Mouse (Mus musculus) heart, adult 9 months (tissue): ENCODE results near the gene Fam214a.

Experiments used
- DNase-seq, 2 experiments: peaks; one replicate each; pipeline ENCODE4 v3.0.0; 2022; ENCODE audit warnings: low spot score in 2 of 2

Fam214a gene

DNA sequence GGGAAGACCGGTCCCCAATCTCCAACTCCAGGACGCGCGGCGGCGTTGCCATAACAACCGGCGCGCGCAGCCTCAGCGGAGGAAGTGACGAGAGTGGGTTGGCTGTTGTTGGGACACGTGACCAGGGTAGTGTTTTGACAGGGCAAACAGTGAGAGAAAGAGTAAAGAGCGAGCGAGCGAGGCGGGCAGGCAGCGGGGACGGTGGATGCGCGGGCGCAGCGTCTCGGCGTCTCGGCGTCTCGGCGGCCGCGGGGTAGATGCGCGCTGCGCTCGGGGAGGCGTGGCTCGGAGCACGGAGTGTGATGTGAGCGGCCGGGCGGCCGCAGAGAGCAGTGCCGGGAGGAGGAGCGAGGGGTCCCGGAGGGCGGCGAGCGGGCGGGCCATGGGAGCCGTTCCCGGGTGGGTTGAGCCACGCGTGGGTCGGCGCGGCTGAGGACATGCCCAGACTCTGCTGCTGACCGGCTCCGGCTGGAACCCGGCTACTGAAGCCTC is at the start of gene Fam214a:
Gene Fam214a (plus strand): TSS at position 129 of the 492 bp plus-strand sequence.
- peak; percentile 94 to 95 for DNase-seq

DNA sequence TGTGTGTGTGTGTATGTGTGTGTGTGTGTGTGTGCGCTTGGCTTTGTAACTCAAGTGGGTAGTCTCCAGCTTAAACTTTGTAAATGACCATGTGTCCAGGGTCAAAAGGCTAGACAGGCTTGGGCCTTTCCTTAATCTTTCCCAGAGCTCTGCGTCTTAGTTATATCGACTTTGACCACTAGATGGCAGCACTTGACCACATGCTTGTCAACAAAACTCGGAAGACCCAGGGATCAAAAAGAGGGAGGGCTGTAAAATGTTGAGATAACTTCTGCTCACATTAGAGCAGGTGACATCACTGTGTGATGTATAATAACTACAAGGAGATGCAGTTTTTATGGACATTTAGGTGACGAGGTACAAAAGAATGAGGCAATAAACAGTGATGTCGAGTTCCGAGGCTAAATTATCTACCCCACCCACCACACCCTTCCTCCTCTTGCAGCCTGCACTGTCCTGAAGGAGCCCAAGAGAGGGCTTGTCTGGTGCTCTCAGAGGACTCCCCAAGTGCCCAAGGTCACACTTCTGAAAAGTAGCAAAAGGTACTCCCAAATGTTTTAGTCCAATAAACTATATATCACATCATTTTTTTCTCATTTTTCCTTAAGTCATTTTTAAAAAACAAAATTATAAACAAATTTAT is 47.7 kb upstream of the Fam214a start:
- peak; percentile 50 to 62 for DNase-seq

DNA sequence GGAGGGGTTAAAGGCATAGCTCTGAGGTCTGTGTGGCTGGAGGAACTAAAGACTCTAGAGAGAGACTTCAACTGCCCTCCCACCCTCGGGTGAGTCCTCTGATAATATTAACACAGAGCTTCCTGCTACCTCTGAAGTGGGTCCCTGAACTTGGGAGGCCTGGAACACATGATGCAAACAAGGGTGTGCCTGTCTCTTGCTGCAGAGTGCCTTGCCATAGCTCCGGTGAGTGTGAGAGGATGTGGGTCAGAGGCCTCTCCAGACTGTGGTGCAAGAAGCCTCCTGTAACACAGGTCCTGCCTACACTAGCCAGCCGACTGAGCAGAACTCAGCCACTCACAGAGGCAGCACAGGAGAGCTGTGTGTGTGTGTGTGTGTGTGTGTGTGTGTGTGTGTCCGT is 45.7 kb upstream of the Fam214a start:
- DNase-seq, result no peak

DNA sequence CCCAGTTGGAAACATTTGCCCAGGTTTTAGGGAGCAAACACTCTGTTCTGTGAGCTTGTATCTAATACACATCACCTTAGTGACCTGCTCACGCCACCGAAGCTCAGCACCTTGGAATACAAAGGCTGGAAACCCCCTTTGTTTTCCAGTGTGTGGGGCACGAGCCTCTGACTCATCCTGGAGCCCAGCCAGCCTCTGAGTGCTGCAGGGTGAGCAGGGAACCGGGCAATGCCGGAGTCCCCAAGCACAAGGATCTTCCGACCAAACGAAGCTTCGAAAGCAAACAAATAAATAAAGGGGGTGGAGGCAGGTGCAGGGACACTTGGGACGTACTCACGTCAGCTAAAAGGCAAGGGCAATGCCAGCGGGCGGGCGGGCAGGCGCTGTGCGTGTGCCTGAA is 43.4 kb upstream of the Fam214a start:
- peak; percentile 17 to 46 for DNase-seq

GRCm38 (mm10) chr9:74910226-74910759 is 42.4 kb upstream of the Fam214a start:
- DNase-seq, result no peak

DNA sequence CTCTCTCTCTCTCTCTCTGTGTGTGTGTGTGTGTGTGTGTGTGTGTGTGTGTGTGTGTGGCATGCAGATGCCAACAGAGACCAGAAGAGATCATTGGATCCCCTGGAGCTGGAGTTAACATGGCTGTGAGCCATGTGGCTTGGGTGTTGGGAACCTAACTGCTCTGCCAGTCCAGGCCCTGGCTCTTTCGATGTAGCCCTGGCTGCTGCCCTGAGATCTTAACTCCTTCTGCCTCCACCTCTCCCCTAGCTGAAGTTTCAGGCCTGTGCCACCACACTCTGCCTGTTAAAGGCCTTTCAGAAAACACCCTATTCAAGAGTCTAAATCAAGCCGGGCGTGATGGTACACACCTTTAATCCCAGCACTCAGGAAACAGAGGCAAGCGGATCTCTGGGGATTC is 41.3 kb upstream of the Fam214a start:
- DNase-seq, result no peak

- DNase-seq, result no peak
Observed at GRCm38 (mm10) chr9:74911919-74912318, 40.8 kb upstream of the Fam214a start.

- no peak for DNase-seq
Observed at GRCm38 (mm10) chr9:74912619-74913376, 39.9 kb upstream of the Fam214a start.

DNA sequence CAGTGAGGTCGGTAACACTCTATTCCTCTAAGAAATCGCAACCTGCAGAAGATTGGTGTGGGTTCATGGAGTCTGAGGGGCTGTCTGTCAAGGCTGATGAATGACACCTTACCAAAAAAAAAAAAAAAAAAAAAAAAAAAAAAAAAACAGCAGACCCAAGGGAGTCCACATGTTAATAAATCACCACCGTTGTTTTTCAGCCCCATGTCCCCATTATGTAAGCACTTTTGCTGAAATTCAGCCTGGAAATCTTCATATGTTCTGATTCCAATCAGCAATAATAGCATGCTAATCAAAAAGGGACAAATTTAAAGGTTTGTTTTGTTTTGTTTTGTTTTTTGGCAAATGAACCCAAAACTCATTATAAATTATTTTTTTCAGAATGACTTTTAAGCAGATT is 37.1 kb upstream of the Fam214a start:
- no peak for DNase-seq

DNA sequence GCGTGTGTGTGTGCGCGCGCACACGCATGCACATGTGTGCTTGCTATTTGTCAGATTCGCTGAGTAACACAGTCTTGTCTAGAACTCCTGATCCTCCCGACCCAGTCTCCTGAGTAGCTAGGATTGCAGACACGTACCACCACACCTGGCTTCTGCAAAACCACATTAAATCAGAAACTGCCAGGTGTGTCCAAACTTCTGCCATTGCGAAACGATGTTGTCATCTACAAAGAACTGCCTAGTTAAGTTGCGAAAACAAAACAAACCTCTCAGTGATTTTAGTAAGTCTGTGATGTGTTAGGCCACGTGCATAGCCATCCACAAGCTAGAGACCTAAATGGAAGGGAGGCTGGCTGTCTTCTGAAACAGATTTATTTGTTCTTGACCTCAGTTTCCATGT is 32.2 kb upstream of the Fam214a start:
- DNase-seq, result no peak

- DNase-seq, result no peak
Observed at GRCm38 (mm10) chr9:74921422-74921821, 31.3 kb upstream of the Fam214a start.

DNA sequence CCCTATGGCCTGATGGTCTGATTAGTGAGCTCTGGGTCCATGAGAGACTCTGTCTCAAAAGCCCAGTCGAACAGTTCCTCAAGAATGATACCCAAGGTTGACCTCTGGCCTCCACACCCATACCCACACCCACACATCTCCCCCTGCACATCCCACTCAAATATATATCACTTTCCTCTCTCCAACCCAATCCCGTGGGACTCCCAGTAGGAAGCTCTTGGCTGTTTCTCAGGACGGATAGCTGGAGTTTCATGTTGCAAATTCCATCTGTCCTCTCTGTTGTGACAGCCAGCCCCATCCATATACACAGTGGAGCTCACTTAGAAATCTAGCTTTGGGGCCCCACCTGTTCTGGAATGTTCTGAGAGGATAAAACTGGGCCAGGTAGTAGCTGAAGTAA is 29.8 kb upstream of the Fam214a start:
- no peak for DNase-seq

DNA sequence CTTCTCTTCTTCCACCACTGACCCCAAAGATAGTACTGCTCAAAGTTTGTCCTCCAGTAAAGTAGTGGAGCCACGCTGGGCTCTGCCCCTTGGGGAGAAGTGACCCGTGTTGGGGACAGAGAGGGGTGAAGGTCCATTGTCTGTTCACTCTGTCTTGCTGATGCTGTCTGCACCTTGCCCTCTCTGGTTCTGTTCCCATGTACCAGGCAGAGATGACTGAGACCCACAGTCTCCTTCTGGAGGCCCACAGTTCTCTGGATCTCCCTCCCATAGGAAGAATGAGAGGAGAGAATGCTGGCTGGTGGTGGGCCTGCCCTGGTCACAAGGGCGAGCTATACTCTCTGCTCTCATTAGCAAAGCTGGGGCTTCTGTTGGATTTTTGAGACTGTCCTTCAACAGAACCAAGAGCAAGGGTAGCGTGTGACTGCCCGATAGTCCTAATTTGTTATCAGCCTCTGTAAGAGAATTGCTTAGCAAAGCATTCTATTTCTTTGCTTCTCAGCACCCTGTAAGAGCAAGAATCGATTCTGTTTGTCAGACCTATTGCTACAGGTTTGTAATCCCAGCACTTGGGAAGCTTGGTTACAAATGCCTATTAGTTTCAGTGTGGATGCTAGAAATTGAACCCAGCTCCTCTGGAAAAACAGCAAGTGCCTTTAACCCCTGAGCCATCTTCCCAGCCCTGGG is 29.2 kb upstream of the Fam214a start:
- DNase-seq, result no peak

- DNase-seq, result no peak
Observed at GRCm38 (mm10) chr9:74925220-74925769, 27.4 kb upstream of the Fam214a start.

- no peak for DNase-seq
Observed at GRCm38 (mm10) chr9:74929981-74930423, 22.7 kb upstream of the Fam214a start.

GRCm38 (mm10) chr9:74930653-74931052 is 22.0 kb upstream of the Fam214a start:
- no peak for DNase-seq

DNA sequence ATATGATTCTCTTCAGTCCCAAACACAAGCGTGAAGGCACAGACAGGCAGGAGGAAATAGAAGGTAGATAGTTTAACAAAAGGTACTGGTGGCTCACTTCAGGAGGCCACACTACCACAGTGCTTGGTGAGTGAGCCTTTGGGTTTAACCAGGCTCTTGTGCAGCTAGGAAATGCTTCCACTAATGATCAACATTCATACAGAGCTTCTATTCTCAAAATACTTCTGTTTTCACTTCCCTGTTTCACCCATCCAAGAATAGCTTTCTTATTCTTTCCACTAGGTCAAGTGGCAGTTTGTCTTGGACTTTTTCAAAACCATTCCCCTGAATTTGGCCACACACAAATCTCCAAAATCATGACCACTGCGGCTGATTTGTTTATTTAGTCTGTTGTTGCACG is 17.4 kb upstream of the Fam214a start:
- DNase-seq, result peak in 1 of 2 experiments; percentile 13

DNA sequence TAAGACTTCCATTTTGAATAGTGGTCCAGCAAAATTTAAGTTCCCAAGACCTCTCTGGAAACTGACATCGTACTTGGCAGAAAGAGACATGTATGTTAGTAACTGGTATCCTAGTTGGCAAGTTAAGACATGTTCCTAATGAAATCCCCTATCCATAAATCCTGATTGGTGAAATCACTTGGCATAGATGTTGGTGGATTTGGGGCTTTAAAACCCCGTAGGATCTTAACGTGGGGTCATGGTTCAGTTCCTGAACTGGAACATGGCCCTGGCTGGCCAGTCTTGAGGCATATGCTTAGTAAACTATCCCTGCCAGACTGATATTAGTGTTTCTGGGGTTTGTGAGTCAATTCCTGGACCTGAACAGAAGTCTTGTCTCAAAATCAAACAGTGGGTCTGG is 14.9 kb upstream of the Fam214a start:
- DNase-seq, result no peak

- DNase-seq, result peak; percentile 21 to 26
Observed at GRCm38 (mm10) chr9:74938670-74939534, 13.8 kb upstream of the Fam214a start.

- DNase-seq, result no peak
Observed at GRCm38 (mm10) chr9:74946713-74947402, 5.8 kb upstream of the Fam214a start.
